Mouse (Mus musculus): ENCODE measurements around the gene Rpl4.
"Not testable (repeated sequence)": the region's sequence is repeated elsewhere in the genome, so short reads cannot be mapped to it uniquely, and the experiment has no call there.

The Rpl4 gene

DNA sequence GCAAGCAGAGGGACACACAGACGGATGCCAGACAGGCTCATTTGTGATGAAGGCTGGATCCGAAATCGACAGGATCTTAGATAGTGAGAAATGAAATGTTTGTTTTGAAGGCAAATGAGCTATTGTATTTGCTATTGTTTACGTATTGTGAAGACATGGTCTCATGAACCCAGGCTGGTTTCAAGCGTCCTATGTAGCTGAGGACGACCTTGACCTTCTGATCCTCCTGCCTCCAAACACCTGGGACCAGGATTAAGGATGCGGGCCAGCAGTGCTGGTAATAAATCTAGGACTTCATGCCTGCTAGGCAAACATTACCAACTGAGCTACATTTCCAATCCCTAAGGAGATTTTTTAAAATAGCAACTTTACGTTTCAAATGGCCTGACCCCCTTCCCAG, 24.3 kb downstream of the Rpl4 start:
- CTCF ChIA-PET, result interaction anchor here (0.6 kb wide), 1 partner anchor 1558 kb away, joined by 17 read pairs; no protein-coding TSS in a partner anchor

- CTCF ChIA-PET, result interaction anchor here (0.6 kb wide), 1 partner anchor 1557 kb away, joined by 17 read pairs; no protein-coding TSS in a partner anchor
These were observed 25.0 kb downstream of the Rpl4 start for GRCm38 (mm10) chr9:64198068-64198762.

DNA sequence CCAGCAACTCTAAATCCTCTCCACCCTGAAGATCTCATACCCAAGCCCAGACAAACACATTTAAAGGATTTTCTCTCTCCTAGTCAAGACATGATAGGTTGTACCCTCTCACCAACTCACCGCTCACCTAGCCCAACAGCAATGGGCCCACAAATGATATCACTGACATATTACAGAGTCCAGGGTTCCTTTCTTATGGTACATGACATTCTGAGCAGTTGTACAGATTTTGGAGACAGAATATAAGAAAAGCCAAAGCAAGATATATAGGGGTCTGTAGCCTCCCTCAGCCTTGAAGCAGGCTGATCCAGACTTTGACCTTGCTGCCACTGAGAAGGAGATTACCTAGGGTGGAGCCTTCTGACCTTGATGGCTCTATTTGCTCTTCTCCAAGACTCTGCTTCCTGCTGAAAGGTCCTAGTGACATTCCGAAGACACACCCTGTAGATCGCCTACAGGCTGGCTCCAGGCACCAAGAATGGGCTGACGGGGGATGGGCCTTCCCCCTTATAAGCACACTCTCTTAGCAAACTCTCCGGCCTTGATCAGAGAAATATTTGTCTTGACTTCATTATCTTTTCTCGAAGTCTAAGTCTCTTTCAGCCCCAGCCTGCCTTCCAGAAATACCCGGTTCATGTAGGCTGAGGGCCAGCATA, 25.7 kb downstream of the Rpl4 start:
- CTCF ChIA-PET, result not testable (repeated sequence)

DNA sequence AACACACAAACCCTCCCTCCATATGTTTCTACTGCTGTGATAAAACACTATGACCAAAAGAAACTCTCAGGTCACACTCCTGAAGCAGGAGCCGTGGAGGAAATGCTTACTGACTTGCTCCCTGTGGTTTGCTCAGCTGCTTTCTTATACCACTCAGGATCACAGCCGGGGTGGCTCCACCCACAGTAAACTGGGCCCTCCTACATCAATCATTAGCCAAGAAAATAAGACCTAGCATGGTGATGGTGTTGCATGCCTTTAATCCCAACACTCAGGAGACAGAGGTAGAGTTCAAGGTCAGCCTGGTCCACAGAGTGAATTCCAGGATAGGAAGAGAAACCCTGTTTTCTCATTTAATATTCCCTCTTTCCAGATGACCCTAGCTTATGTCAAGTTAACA, 26.7 kb downstream of the Rpl4 start:
- CTCF ChIA-PET, result no interaction called here

GRCm38 (mm10) chr9:64202331-64202730, 29.2 kb downstream of the Rpl4 start:
- CTCF ChIA-PET, result no interaction called here

GRCm38 (mm10) chr9:64202866-64203265, 29.7 kb downstream of the Rpl4 start:
- CTCF ChIA-PET, result no interaction called here

GRCm38 (mm10) chr9:64207509-64208084, 34.4 kb downstream of the Rpl4 start:
- CTCF ChIA-PET, result interaction anchor here (0.6 to 0.7 kb wide), 2 partner anchors 80 to 89 kb away, joined by 3 read pairs; no protein-coding TSS in a partner anchor

GRCm38 (mm10) chr9:64214452-64214851, 41.3 kb downstream of the Rpl4 start:
- CTCF ChIA-PET, result no interaction called here

GRCm38 (mm10) chr9:64216090-64216489, 42.9 kb downstream of the Rpl4 start:
- CTCF ChIA-PET, result no interaction called here

GRCm38 (mm10) chr9:64216641-64217040, 43.5 kb downstream of the Rpl4 start:
- CTCF ChIA-PET, result interaction anchor here (0.6 kb wide), 1 partner anchor 62 kb away, joined by 4 read pairs; no protein-coding TSS in a partner anchor

DNA sequence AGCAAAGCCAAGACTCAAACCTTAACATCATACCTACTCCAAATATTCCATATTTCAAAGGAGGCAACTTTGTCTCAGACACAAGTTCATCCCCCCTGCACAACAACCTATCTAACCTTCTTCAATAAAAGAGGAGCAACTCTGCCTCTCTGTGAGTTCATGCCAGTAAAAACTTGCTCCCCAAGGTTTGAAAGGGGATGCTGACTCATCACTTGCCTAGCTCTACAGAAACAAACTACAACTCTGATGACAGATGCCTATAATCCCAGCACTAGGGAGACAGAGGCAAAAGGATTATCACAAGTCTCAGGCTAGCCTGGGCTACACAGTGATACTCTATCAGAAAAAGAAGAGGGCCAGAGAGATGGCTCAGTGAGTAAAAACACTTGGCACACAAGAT, 44.7 kb downstream of the Rpl4 start:
- CTCF ChIA-PET, result interaction anchor here (0.8 kb wide), 1 partner anchor 521 kb away, joined by 3 read pairs; no protein-coding TSS in a partner anchor

DNA sequence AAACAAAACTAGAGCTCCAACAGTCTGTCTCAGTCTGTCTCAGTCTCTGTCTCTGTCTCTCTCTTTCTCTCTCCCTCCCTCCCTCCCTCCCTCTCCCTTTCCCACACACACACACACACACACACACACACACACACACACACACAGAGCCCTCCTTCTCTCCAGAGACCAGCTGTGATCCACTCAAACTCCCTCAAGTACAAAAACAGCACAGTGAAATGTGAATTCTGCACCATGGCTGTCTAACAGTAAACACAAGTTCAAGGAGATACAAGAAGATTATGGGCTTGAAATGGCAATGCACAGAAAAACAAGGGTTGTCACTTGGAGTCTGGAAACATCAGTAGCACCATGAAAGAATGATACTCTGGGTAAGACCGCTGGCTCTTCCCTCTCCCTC, 46.1 kb downstream of the Rpl4 start:
- CTCF ChIA-PET, result interaction anchor here (0.5 kb wide), 1 partner anchor 594 kb away, joined by 6 read pairs; no protein-coding TSS in a partner anchor

DNA sequence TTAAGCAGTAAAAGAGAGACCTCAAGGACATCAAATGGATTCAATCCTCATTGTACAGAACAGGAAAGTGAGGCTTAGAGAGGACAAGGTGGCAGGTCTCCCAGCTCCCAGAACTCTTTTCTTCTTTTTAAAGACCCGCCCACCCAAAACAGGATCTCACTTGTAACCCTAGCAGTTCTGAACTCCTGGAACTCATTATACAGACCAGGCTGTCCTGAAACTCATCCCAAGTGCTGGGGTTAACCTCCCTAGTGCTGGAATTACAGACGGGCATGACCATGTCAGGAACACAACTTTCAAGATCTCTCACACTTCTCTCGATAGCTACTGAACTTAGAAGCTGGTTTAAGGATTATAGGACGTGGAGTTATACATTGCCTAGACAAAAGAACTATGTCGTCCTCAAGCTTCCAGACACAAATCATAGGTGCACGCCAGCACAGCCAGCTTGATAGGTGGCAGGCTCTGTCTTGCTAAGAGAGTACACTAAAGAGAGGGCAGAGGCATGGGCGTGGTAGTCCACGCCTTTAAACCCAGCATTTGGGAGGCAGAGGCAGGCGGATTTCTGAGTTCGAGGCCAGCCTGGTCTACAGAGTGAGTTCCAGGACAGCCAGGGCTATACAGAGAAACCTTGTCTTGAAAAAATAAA, 46.7 kb downstream of the Rpl4 start:
- CTCF ChIA-PET, result interaction anchor here (0.5 kb wide), 1 partner anchor 594 kb away, joined by 6 read pairs; no protein-coding TSS in a partner anchor

DNA sequence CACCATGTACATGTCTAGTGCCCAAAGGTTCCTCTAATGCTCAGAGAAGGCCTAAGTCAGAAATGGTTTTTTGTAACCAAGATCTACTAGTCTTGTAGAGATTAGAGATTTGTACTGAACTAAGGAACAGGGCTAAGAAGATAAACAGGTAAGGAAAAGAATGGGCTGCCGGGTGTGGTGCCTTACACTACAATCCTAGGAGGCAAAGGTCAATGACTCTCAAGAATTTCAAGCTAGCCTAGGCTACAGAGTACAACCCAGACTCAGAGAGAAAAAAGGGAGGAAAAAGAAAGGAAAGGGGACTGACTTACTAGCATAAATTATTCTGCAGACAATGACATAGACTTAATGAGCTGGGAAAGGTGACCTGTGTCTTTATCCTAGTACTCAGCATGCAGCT, 47.4 kb downstream of the Rpl4 start:
- CTCF ChIA-PET, result no interaction called here

DNA sequence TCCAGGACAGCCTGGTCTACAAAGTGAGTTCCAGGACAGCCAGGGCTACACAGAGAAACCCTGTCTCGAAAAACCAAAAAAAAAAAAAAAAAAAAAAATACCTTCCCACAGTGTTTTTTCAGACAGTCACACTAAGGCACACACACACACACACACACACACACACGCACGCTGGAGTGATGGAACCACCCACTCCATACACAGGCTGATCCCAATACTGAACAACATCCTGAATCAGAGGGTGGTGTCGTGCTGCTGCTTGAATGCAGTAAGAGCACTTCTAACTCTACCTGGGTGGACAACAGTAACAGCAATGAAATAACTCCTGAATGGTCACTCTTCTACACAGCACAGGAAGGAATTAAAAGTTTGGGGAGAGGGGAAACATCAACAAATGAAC, 48.3 kb downstream of the Rpl4 start:
- CTCF ChIA-PET, result no interaction called here

- CTCF ChIA-PET, result no interaction called here
These were observed 48.9 kb downstream of the Rpl4 start for GRCm38 (mm10) chr9:64222098-64222497.

DNA sequence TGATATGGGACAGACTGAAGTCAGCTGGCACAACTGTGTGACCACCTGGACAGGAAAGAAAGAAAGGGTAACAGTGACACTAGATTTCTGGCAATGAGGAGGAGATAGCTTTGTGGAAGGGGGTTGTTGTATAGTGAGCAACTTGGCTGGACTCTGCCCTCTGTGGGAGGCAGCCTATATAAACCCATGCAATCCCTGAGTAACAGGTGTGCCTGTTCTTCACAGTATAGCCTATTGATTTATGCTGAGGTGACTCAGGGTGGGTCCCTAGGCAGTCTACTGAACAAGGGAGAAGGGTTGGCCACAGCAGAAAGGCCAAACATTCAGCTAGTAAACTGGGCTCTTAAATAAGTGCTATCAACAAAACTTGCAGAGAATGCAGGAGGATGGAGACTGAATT, 52.6 kb downstream of the Rpl4 start:
- CTCF ChIA-PET, result no interaction called here

- CTCF ChIA-PET, result no interaction called here
These were observed 54.6 kb downstream of the Rpl4 start for GRCm38 (mm10) chr9:64227736-64228135.
